Mouse (Mus musculus) urinary bladder, postnatal 0 days (tissue): ENCODE data around the gene Abcg4. TPM values are rescaled to one million over a fixed set of nuclear protein-coding genes. Genes with fewer than 3 reads are reported as not detected.

ENCODE experiments used
- microRNA-seq: library from miRNA; unstranded; fragments of <30 nt; microRNA quantifications from one replicate; pipeline ENCODE4, GENCODE M21; 2016
- polyA plus RNA-seq: library from polyadenylated mRNA; unstranded; fragments of >200 nt; fragmentation: Nextera tagmentation; extraction: Ambion mirVana; gene quantifications from 2 replicates; pipeline ENCODE4 v1.2.1, GENCODE M21; 2015

The Abcg4 gene
- 1.2 and 1.5 TPM in 2 replicates for polyA plus RNA-seq

DNA sequence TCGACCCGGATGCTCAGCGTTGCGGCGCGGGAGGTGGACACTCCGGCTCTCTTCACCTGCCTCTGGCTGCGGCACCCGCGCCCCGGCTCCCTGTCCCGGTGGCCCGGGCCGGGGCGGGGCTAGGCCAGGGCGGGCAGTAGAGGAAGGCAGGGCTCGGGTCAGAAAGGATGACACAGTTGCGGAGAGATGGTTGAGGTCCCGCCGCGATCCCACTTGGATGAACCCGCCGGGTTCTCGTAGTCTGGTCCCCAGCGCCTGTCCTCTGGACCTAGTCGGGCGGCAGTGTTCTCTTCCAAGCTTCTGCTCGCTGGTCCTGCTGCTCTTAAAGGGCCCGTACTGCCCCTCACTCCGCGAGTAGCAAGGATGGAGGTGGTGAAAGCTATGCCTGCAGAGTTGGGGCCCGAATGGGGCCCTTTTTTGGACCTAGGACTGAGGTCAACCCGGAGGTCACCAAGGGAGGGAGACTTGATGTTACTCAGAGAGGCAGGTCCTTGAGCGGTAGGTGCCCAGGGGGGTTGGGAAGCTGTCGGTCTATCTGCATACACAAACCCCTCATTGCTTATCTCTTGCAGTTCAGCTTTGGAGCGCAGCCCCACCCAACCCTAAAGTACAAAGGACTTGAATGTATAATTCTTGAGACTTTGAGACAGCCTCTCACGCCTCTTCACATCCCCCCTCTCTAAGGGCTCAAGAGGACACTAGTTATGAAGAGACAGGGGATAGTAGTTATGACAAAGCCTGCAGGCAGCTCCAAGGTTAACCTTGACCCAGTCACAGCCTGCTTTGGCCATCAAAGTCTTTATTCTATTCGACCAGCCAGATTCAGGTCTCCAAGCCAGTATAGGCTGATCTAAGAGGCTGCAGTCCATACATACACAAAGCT, at the start of gene Abcg4:
Gene Abcg4 (minus strand): TSS at position 540 of the 883 bp plus-strand sequence.

DNA sequence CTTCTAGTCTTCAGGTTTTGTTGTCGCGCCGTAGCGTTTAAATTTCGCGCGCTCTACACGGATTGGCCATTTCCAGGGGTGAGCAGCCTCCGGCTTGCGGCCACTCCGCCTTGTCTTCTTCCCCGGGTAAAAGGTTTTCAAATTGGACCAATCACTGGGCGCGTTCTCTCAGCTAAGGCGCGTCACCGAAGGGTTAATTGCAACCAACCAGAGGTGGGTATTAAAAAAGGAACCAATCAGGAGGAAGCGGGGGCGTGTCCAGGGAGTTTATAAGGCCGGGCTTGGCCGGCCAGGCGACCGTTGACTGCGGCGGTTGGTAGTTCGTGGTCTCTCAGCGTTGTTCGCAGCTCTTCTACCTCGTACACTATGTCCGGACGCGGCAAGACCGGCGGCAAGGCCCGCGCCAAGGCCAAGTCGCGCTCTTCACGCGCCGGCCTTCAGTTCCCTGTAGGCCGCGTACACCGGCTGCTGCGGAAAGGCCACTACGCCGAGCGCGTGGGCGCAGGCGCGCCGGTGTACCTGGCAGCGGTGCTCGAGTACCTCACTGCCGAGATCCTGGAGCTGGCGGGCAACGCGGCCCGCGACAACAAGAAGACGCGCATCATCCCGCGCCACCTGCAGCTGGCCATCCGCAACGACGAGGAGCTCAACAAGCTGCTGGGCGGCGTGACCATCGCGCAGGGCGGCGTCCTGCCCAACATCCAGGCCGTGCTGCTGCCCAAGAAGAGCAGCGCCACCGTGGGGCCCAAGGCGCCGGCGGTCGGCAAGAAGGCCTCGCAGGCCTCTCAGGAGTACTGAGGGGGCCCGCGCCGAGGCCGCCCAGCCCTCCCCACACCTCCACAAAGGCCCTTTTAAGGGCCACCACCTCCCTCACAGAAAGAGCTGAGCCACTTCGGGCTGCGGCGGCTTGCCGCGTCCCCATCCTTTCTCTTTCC, 46.2 kb upstream of the Abcg4 start, which contains the start of gene H2afx:
Gene H2afx (plus strand): TSS at position 299 of the 935 bp plus-strand sequence.

DNA sequence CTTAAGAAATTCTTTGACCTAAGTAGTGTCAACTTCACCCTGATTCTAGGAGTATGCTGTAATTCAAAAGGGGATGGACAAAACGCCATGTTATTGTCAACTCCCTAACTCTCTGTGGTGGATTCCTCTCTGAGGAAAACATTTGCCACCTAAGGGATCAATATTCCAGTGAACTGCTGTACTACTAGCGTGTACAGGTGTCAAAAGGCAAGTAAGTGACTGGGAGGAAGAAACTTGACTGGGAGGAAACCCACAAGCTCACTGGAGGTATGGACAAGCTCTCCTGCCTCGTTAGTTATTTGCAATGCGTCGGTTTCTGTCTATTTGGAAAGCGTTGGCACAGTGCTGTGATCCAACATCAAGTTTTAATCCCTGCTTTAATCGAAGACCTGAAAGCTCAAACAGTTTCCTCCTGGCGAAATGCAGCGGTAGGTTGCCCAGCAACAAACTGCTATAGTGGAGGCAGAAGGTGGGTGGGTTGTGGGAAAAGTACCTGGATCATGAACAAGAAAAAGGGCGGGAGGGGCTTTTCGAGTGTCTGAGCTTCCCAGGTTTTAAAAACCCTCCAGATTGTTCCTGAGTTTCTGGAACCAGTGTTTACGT, 37.5 kb upstream of the Abcg4 start, which contains the start of gene Dpagt1:
Gene Dpagt1 (plus strand): TSS at position 252 of the 603 bp plus-strand sequence.

DNA sequence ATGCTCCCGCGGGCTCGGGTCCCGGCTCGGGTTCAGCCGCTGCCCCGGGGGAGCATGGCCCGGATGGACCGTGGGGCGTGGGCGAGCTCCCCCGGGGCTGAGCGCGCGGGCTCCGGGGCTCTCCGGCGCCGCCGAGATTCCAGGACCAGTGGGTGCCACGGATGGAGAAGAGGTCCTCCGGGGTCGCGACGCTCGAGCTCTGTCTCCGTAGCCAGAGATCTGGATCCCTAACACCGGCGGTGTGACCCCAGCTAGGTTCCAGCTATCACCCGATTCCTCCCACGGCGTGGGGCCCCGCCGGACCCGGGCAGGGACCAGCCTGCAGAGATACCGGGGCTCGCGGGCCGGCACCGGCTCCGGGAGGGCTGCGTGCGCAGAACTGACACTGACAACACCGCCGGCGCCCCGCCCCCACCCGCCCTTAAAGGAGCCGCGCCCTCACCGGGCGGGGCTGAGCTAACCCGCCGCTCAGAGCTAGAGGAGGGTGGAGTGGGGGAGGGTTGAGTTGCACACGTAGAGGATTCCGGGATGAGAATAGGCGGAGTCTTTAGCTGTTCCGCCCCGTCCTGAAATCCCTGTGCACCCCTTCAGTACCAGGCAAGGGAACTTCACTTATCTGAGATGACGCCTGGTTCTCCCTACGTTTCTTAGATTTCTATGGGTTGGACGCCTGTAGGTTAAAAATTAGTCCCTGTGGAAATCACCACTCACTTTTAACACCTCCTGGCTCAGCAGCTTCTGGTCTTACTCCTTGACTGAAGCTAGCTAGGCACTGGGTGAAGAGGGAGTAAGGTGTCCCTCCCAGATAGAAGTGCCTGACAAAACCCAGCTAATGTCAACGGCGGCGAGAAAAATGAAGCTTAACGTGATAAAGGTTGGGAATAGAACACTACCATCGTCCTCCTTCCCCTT, 31.7 kb upstream of the Abcg4 start, which contains the start of gene C2cd2l:
Gene C2cd2l (minus strand): TSS at position 399 of the 912 bp plus-strand sequence.

DNA sequence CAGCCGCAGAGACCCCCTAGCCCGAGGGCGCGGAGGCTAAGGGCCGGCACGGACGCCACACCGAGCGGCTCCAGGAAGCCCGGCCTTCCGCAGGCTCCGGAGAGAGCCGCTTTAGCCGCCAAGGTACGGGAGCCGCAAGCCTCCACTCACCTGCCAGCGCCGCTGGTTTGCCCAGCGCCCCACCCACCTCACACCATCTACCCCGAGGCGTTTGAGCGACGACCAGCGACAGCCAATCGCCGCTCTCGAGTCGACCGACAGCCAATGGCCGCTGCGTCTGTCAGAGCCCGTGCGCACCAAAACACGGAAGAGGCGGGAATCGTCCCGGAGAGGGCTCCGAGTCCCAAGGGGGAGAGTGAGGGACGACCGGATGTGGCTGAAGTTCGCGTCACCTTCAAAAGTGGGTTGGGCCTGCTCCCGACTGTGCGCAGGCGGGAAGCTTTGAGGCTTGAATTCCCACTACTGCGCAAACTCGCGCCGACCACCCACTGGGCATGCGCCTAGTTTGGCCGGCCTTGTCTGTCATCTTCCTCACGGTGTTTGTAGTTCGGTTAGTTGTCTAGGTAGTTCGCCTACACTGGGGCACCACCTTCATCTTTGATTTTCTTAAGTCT, 17.2 kb upstream of the Abcg4 start, which contains the start of gene Hinfp:
Gene Hinfp (minus strand): TSS at position 206 of the 614 bp plus-strand sequence.

DNA sequence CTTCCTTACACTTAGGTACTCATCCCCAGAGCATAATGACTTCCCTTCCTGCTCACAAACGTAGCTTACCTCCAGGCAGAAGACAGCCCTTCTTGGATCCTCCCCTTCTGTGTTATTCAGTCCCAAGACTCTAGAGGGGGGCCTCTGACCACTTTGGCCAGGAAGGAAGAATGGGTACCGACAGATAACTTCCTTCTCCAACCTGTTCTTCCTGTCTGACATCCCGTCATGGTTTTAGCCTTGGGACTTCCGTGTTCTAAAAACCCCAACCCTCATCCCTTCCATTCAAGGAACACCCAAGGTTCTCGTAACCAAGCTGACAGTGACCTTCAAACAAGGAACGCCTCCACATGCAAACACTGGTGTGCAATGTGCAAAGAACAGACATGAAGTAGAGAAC, 20.0 kb downstream of the Abcg4 start, which contains the start of gene Nlrx1:
Gene Nlrx1 (minus strand): TSS at position 168 of the 400 bp plus-strand sequence.

DNA sequence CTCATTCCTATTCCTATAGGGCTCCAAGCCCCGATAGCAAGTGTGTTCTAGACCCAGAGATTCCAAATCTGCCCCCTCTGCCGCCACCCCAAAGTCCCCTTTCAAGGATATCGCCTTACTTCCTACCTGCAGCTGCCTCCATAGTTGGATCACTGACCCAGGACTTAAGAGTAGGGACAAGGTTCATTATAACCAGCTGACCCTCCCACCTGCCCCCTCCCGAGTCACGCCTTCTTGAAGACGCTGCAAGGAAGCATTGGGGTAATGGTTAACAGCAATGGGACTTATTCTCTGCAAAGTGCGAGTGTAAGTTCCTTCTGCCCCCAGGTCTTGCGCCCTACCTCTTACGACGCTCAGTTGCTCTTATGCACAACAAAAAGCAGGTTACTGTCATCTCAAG, 37.1 kb downstream of the Abcg4 start, which contains the start of gene Pdzd3:
Gene Pdzd3 (minus strand): TSS at position 158 of the 400 bp plus-strand sequence.

DNA sequence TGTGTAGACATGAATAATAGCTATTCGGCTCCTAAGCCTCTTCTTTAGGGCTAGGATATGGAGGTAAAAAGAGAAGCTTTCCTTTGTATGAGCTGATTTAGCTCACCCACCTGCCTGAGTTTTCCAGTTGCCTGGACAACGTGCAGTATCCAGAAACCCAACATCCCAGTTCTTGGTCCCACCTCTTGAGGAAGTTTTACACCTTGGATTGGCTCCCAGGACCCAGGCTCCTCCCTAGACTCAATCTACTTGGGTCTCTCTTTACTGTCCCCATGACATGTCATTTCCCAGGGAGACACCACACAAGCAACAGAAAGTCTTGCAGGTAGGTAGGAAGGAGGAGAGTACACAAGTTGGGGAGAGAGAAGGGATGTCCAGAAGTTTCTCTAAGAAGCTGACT, 48.0 kb downstream of the Abcg4 start, which contains the start of gene Ccdc153:
Gene Ccdc153 (plus strand): TSS at position 278 of the 400 bp plus-strand sequence.

DNA sequence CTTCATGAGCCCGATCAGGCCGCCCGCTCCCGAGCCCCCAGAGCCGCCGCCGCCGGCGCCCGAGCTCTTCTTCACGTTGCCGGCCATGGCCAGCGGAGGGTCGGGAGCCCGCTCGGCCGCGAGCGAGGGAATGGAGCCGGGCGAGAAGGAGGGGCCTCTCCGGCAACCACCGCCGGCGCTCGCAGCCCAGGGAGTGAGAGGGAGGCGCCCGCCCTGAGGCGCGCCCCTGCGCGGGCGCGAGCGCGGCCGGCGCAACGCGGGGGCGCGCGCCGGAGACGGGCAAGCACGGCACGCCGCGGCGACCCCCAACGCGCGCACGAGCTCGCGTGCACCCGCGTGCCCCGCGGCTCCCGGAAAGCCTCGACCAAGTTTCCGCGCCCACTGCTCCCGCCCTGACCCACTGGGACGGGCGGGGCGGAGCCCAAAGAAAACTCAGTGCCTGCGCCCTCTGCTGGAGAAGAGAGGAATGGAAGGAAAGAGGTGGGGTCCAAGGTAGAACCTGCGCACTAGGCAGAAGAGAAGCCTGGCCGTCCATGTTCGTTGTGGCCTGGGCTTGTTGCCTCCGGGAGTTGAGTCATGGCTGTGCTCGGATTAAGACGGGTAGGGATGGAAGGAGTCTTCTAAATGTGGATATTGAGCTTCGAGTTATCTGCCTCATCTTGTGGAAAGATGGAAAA, 54.5 kb downstream of the Abcg4 start, which contains the start of gene Cbl:
Gene Cbl (minus strand): TSS at position 248 of the 677 bp plus-strand sequence.

Small RNA genes lying within 50 kb of the gene (microRNA-seq; reads per million reads assigned to microRNA genes)
- gene Gm44335: not detected

Other genes with a start within 250 kb of the Abcg4 start
- gene Thy1, start 245.2 kb downstream of the Abcg4 start, polyA plus RNA-seq: 18.1 and 21.7 TPM in 2 replicates
- 5.5 and 5.7 TPM in 2 replicates for gene Usp2, start 221.6 kb downstream of the Abcg4 start, polyA plus RNA-seq
- not detected in 2 replicates for gene Mfrp, start 186.9 kb downstream of the Abcg4 start, polyA plus RNA-seq
- 7.2 and 7.8 TPM in 2 replicates for gene C1qtnf5, start 181.4 kb downstream of the Abcg4 start, polyA plus RNA-seq
- not detected in 2 replicates for gene Gm49380, start 175.1 kb downstream of the Abcg4 start, polyA plus RNA-seq
- gene Rnf26, start 175.1 kb downstream of the Abcg4 start, polyA plus RNA-seq: 27.9 and 28.3 TPM in 2 replicates
- 88.6 and 96.6 TPM in 2 replicates for gene Mcam, start 154.1 kb downstream of the Abcg4 start, polyA plus RNA-seq
- gene Cbl, start 54.6 kb downstream of the Abcg4 start, polyA plus RNA-seq: 7.7 and 7.9 TPM in 2 replicates
- gene Ccdc153, start 47.9 kb downstream of the Abcg4 start, polyA plus RNA-seq: not detected in 2 replicates
- not detected in 2 replicates for gene Pdzd3, start 37.1 kb downstream of the Abcg4 start, polyA plus RNA-seq
- gene Nlrx1, start 20.0 kb downstream of the Abcg4 start, polyA plus RNA-seq: 11.7 and 13.2 TPM in 2 replicates
- 9.8 and 10.6 TPM in 2 replicates for gene Hinfp, start 17.1 kb upstream of the Abcg4 start, polyA plus RNA-seq
- 9.5 and 10.0 TPM in 2 replicates for gene C2cd2l, start 31.7 kb upstream of the Abcg4 start, polyA plus RNA-seq
- gene Dpagt1, start 37.4 kb upstream of the Abcg4 start, polyA plus RNA-seq: 20.0 and 21.4 TPM in 2 replicates
- 62.3 and 83.5 TPM in 2 replicates for gene H2afx, start 46.1 kb upstream of the Abcg4 start, polyA plus RNA-seq
- 55.1 and 55.2 TPM in 2 replicates for gene Hmbs, start 55.6 kb upstream of the Abcg4 start, polyA plus RNA-seq
- gene Vps11, start 73.1 kb upstream of the Abcg4 start, polyA plus RNA-seq: 14.4 and 16.1 TPM in 2 replicates
- 10.8 and 13.7 TPM in 2 replicates for gene Hyou1, start 90.9 kb upstream of the Abcg4 start, polyA plus RNA-seq
- gene Slc37a4, start 108.2 kb upstream of the Abcg4 start, polyA plus RNA-seq: 10.6 and 11.6 TPM in 2 replicates
- 1,915 and 2,054 TPM in 2 replicates for gene Rps25, start 118.5 kb upstream of the Abcg4 start, polyA plus RNA-seq
- gene Trappc4, start 119.0 kb upstream of the Abcg4 start, polyA plus RNA-seq: 76.5 and 84.1 TPM in 2 replicates
- gene Ccdc84, start 130.0 kb upstream of the Abcg4 start, polyA plus RNA-seq: 12.5 TPM in 2 replicates
- gene Foxr1, start 152.5 kb upstream of the Abcg4 start, polyA plus RNA-seq: not detected in 2 replicates
- gene Upk2, start 166.4 kb upstream of the Abcg4 start, polyA plus RNA-seq: 661 and 670 TPM in 2 replicates
- 6.9 and 7.5 TPM in 2 replicates for gene Bcl9l, start 194.2 kb upstream of the Abcg4 start, polyA plus RNA-seq